Mouse (Mus musculus) liver, embryonic 15.5 days (tissue): ENCODE measurements around the gene Dxo. TPM values are rescaled to one million over a fixed set of nuclear protein-coding genes. Genes with fewer than 3 reads are reported as not detected.

Source experiments
- ATAC-seq: fragments of 200-750 bp; cut with Nextera tagmentation; 2 replicates; pipeline ENCODE4 v1.8.0; 2017; ENCODE audit warnings: moderate number of reproducible peaks, mild to moderate bottlenecking, moderate library complexity; ENCODE audit not compliant: insufficient read depth
- H3K27ac ChIP-seq: fragments of 300-500 bp; sonication (generic); replicated peaks from 2 replicates; pipeline ENCODE4 v1.5.1; 2015; ENCODE audit warnings: mild to moderate bottlenecking, inconsistent platforms
- H3K27me3 ChIP-seq: fragments of 300-500 bp; sonication (generic); 2 replicates; pipeline ENCODE4 v1.6.1; 2015; ENCODE audit warnings: mild to moderate bottlenecking, inconsistent platforms
- H3K36me3 ChIP-seq: fragments of 300-500 bp; sonication (generic); replicated peaks from 2 replicates; pipeline ENCODE4 v1.6.1; 2015; ENCODE audit warnings: moderate library complexity, mild to moderate bottlenecking, inconsistent platforms
- H3K4me1 ChIP-seq: fragments of 300-500 bp; sonication (generic); replicated peaks from 2 replicates; pipeline ENCODE4 v1.6.1; 2015; ENCODE audit warnings: inconsistent platforms
- H3K4me2 ChIP-seq: fragments of 300-500 bp; sonication (generic); 2 replicates; pipeline ENCODE4 v1.6.1; 2015; ENCODE audit warnings: moderate library complexity, mild to moderate bottlenecking, inconsistent platforms
- H3K4me3 ChIP-seq: fragments of 300-500 bp; sonication (generic); replicated peaks from 2 replicates; pipeline ENCODE4 v1.5.1; 2015; ENCODE audit warnings: mild to moderate bottlenecking, inconsistent platforms
- H3K9ac ChIP-seq: fragments of 300-500 bp; sonication (generic); 2 replicates; pipeline ENCODE4 v1.6.1; 2015; ENCODE audit warnings: moderate library complexity, mild to moderate bottlenecking, inconsistent platforms
- H3K9me3 ChIP-seq: fragments of 300-500 bp; sonication (generic); replicated peaks from 2 replicates; pipeline ENCODE4 v1.6.1; 2016; ENCODE audit warnings: inconsistent platforms
- WGBS: fragments of 180-500 bp; shearing (Covaris S2); methylation state at CpG from one replicate; pipeline ENCODE4 v1.1.7; 2015; ENCODE audit warnings: mixed read lengths; ENCODE audit not compliant: insufficient replicate concordance; 5-methylcytosine and 5-hydroxymethylcytosine counted together
- polyA plus RNA-seq: library from polyadenylated mRNA; unstranded; fragments of >200 nt; fragmentation: Nextera tagmentation; extraction: Ambion mirVana; gene quantifications from 2 replicates; pipeline ENCODE4 v1.2.1, GENCODE M21; 2015

Dxo gene
- polyA plus RNA-seq, 1 experiment from 2014 or later: 29.8 TPM

- peaks cover 60% of the 10 kb centered on the region for H3K4me1 ChIP-seq
- no peak overlapping the region for H3K9ac ChIP-seq
- H3K4me3 ChIP-seq: no peak overlapping the region
- H3K9me3 ChIP-seq: no peaks in the 10 kb centered on the region
- ATAC-seq: no peak
- peaks cover 59% of the 10 kb centered on the region for H3K36me3 ChIP-seq
- H3K27ac ChIP-seq: no peak overlapping the region
- no peaks in the 10 kb centered on the region for H3K27me3 ChIP-seq
- H3K4me2 ChIP-seq: no peak overlapping the region
- WGBS: 35% methylated on average over 3 of the region's 3 CpGs
Observed at GRCm38 (mm10) chr17:34855825-34856224, 19.0 kb downstream of the Dxo start.

DNA sequence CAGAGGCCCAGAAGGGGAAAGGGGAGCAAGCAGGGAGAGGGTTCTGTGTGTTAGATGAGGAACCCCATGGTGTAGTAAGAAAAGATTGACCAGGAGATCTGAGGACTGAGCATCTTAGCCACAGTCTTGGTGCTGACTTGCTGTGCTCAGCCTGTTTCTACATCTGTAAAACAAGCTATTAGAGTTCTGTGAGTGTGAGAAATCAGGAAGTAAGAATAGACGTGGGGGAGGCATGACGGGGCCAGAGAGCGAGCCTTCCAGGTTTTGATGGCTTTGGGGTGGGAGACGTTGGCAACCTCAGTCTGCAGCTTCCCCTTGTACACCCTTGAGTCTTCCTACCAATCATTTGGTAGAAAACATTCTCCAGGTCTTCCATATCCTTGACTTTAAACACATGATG is 21.9 kb downstream of the Dxo start:
- Histone ChIP-seq H3K27ac (no peak overlapping the region), H3K9me3 (no peaks in the 10 kb centered on the region), H3K4me3 (no peak overlapping the region), H3K27me3 (no peaks in the 10 kb centered on the region), H3K4me1 (peaks cover 39% of the 10 kb centered on the region), H3K4me2 (no peak overlapping the region), H3K9ac (no peak overlapping the region), H3K36me3 (peaks cover 43% of the 10 kb centered on the region)
- ATAC-seq: no peak
- 25% methylated on average over 4 of the region's 4 CpGs for WGBS

DNA sequence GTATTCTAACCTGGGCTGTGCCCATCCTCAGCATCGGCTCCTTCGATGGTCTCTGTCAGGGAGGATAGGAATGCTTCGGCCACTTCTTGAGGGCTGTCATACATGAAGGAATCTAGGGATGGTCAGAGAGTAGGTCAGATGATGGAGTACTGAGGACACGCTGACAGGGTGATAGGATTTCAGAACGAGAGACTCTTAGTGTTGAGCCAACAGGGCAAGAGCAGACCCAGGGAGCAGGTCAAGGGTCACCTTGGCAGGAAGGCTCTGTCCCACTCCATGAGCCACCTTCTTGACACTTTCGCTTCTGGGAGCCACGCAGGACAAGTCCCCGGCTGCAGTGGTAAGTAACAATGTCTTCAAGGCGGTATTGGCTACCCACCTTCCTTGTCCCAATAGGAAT is 23.7 kb downstream of the Dxo start:
- Histone ChIP-seq H3K4me2 (peak overlapping the region; percentile 46), H3K4me1 (peaks cover 30% of the 10 kb centered on the region), H3K27ac (no peak overlapping the region), H3K9ac (no peak overlapping the region), H3K9me3 (no peaks in the 10 kb centered on the region), H3K4me3 (peak overlapping the region; percentile 44), H3K36me3 (peaks cover 26% of the 10 kb centered on the region), H3K27me3 (no peaks in the 10 kb centered on the region)
- no peak for ATAC-seq
- 65% methylated on average over 9 of the region's 9 CpGs for WGBS

DNA sequence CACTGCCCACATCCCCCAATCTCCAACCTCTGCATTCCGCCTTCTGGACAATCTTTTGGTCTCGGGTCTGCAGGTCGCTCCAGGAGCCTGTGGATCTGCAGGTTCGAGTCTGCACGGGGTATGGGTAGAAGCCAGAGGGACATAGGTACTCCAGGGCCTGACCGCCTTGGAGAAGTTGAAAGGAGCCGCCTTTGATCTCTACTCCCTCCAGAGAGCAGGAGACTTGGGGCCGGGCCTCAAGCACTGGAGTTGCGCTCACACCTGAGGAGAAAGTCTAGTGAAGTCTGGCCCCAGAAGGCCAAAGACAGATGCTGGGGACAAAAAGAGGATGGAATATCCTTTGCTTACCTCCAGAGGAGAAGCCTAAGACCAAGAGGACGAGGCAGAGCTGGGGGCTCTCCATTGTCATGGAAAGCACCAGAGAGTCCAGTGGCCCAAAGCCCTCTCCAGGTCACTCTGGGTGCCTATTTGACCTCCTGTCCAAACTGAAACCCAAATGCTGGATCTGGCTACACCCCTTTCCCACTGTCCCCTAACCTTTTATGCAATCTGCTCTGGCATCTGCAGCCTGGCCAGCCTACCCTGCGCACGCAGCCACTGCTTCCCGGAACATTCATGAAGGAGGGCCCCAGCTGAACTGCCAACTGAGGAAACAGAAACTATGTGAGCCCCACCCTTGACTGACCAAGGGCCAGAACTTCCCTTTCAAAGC is 25.0 kb downstream of the Dxo start:
- no peak overlapping the region for H3K9ac ChIP-seq
- 47% methylated on average over 13 of the region's 13 CpGs for WGBS

DNA sequence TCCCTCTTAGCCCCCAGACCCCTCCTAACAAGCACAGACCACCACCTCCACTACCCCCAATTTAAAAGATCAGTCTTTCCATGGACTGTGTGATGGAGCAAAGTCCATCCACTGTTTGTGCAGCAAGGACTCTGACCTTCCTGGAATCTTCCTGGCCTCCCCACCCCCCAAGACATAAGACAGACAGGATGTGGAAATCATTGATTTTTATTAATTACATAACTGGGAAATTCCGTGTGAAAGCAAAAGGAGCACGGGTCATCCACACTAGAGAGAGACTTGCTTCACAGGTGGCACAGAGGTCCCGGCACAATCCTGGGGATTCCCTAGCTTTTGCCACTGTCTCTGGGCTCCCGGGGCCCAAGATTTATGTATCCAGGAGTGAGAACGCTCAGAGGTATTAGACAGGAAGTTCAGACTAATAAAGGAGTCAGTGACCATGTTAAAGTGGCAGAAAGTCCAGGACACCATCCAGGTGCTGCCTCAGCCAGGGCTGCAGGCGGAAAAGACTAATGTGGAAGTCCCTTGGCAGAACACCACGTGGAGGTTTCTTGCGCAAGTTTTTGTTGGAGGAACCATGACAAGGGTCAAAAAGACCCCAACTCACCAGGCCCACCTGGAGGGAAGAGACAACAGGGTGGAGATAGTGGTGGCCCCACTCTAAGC is 25.7 kb downstream of the Dxo start, which contains the start of gene Cfb:
Cfb (minus strand) TSS at position 103 of the 666 bp plus-strand sequence.
- H3K27me3 ChIP-seq: no peaks in the 10 kb centered on the region
- H3K9me3 ChIP-seq: no peaks in the 10 kb centered on the region
- ATAC-seq: peak; percentile 71
- peak within 1 kb of the TSS; percentile 44 for H3K4me3 ChIP-seq
- 41% methylated on average over 8 of the region's 8 CpGs for WGBS
- peaks cover 26% of the 10 kb centered on the region for H3K4me1 ChIP-seq
- H3K36me3 ChIP-seq: peaks cover 6% of the 10 kb centered on the region
- H3K9ac ChIP-seq: no peak within 1 kb of the TSS
- H3K4me2 ChIP-seq: peak within 1 kb of the TSS; percentile 46
- peak within 1 kb of the TSS; percentile 71 for H3K27ac ChIP-seq

More for the DNA sequence above, 25.0 kb downstream of the Dxo start:
- no peaks in the 10 kb centered on the region for H3K27me3 ChIP-seq
- no peaks in the 10 kb centered on the region for H3K9me3 ChIP-seq
- peak overlapping the region; percentile 71 for H3K27ac ChIP-seq
- H3K4me2 ChIP-seq: peak overlapping the region; percentile 46
- H3K4me1 ChIP-seq: peaks cover 30% of the 10 kb centered on the region
- peak overlapping the region; percentile 44 for H3K4me3 ChIP-seq
- ATAC-seq: peak; percentile 79
- H3K36me3 ChIP-seq: peaks cover 13% of the 10 kb centered on the region

DNA sequence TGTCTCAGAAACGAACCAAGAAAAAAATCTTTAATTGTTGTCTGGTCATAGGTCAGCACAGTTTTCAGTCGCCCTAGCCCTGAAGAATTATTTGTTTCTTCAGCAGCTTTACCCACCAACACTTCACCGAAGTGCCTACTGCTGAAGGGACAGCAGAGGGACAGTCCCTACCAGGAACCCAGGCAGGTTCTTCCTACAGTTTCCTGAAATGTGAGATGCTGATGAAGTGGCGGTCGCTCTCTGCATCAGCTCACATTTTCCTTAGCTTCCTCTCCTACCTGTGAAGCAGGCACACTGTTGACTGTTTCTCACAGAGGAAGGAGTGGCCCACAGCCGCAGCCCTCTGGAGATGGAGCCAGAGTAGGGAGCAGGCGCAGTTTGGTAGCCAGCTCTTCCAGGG is 29.2 kb downstream of the Dxo start:
- Histone ChIP-seq H3K4me3 (no peak overlapping the region), H3K9ac (no peak overlapping the region), H3K27ac (no peak overlapping the region), H3K9me3 (no peaks in the 10 kb centered on the region), H3K4me1 (0 out of 2 replicates have a peak, but pooled peaks cover 5% of the 10 kb centered on the region), H3K36me3 (no peaks in the 10 kb centered on the region), H3K4me2 (no peak overlapping the region), H3K27me3 (no peaks in the 10 kb centered on the region)
- no peak for ATAC-seq
- 48% methylated on average over 7 of the region's 7 CpGs for WGBS

GRCm38 (mm10) chr17:34874321-34874720 is 37.5 kb downstream of the Dxo start:
- no peak overlapping the region for H3K4me3 ChIP-seq
- no peak overlapping the region for H3K4me2 ChIP-seq
- no peaks in the 10 kb centered on the region for H3K9me3 ChIP-seq
- no peak for ATAC-seq
- no peaks in the 10 kb centered on the region for H3K27me3 ChIP-seq
- H3K9ac ChIP-seq: no peak overlapping the region
- H3K27ac ChIP-seq: no peak overlapping the region
- 79% methylated on average over 6 of the region's 6 CpGs for WGBS
- H3K36me3 ChIP-seq: no peaks in the 10 kb centered on the region; the same call in 1 of the 2 replicates
- H3K4me1 ChIP-seq: no peaks in the 10 kb centered on the region

DNA sequence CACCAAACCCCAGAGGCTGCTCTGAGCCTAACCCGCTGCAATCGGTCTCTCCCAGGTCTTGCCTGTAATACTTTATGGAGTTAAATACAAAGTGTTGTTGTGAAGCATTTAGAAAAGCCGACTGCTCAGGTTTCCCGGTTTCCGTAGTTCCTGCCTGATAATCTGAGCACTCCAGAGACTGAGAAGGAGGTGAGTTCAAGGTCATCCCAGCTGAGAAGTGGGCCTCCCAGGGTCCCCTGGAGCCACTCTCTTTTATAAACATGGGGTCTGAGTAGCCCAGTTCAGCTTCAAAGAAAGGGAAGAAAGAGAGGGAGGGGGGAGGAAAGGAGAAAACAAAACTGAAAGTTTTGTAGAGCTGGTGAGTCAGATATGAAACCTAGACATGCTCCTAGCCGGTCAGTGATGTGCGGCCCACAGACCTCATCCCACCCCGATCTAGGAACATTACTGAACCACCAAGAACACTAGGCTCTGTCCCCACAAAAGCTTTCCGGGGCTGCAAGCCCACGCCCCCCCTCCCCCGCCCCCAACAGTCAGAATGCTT is 42.6 kb downstream of the Dxo start, which contains the start of gene Zbtb12:
Zbtb12 (plus strand) TSS at position 148 of the 544 bp plus-strand sequence.
- Histone ChIP-seq H3K36me3 (no peaks in the 10 kb centered on the region), H3K9ac (no peak within 1 kb of the TSS)
- WGBS: 51% methylated on average over 11 of the region's 11 CpGs

GRCm38 (mm10) chr17:34881166-34881565 is 44.3 kb downstream of the Dxo start:
- ATAC-seq: no peak
- Histone ChIP-seq H3K27me3 (no peaks in the 10 kb centered on the region), H3K9me3 (no peaks in the 10 kb centered on the region), H3K4me1 (peaks cover 33% of the 10 kb centered on the region), H3K4me2 (peak overlapping the region; percentile 57), H3K4me3 (peak overlapping the region; percentile 42), H3K36me3 (no peaks in the 10 kb centered on the region), H3K27ac (peak overlapping the region; percentile 39), H3K9ac (no peak overlapping the region; the same call in 1 of the 2 replicates)

More for the DNA sequence above, 42.6 kb downstream of the Dxo start, which contains the start of gene Zbtb12:
- Histone ChIP-seq H3K4me2 (no peak within 1 kb of the TSS), H3K27me3 (no peaks in the 10 kb centered on the region), H3K4me3 (no peak within 1 kb of the TSS), H3K27ac (no peak within 1 kb of the TSS), H3K4me1 (peaks cover 20% of the 10 kb centered on the region), H3K9me3 (no peaks in the 10 kb centered on the region)
- ATAC-seq: no peak

DNA sequence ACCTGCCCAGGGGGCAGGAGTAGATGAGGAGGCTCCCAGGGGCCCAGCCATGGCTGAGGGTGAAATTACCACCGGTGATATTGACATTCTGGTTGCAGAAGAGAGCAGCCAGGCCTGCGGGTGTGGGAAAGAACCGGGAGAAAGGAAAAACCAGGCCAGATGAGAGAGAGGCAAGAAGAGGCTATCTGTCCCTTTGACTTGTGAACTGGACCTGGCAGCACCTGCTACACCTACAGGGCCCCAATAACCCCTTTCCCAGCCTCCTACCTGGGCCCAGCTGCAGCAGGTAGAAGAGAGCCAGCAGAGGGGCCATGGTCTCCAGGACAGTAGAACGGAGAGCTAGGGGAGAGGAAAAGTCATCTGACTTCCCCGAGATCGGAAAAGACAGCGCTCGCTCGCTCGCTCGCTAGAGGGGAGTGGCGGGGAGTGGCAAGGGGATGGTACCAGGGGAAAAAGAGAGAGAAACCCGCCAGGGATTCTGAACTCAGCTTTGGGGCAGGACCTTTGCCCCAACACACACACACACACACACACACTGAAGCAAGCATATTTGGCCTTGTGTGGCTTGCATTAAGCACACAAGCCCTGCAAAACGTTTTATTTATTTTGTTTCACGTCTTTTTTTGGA is 45.0 kb downstream of the Dxo start, which contains the start of gene Gm20547:
Gm20547 (minus strand) TSS at position 360 of the 628 bp plus-strand sequence.
- no peaks in the 10 kb centered on the region for H3K36me3 ChIP-seq
- H3K9me3 ChIP-seq: no peaks in the 10 kb centered on the region
- H3K4me3 ChIP-seq: peak within 1 kb of the TSS; percentile 42
- no peaks in the 10 kb centered on the region for H3K27me3 ChIP-seq
- peak within 1 kb of the TSS; percentile 57 for H3K4me2 ChIP-seq
- peak within 1 kb of the TSS; percentile 39 for H3K27ac ChIP-seq
- WGBS: 11% methylated on average over 15 of the region's 15 CpGs
- ATAC-seq: peak; percentile 43; the same call in 1 of the 2 replicates
- H3K4me1 ChIP-seq: peaks cover 33% of the 10 kb centered on the region
- H3K9ac ChIP-seq: no peak within 1 kb of the TSS; the same call in 1 of the 2 replicates

DNA sequence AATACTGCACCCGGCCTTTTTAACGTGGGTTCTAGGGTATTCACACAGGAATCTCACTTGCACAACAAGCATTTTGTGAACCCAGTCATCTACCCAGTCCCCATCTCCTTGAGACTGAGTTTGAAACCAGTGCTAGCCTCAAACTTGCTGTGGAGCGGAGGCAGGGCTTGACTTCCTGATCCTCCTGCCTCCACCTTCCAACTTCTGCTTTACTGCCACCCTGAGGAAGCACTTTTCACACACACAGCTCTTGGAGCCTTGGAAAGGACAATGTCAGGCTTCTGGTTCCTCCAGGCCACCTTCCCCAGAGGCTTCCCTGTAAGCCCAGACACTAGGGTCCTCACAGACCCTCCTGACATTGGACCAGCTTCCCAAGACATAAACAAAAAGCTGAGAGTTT is 46.5 kb downstream of the Dxo start:
- H3K36me3 ChIP-seq: no peaks in the 10 kb centered on the region
- no peak overlapping the region for H3K9ac ChIP-seq
- H3K4me2 ChIP-seq: no peak overlapping the region
- H3K27me3 ChIP-seq: no peaks in the 10 kb centered on the region
- no peak overlapping the region for H3K27ac ChIP-seq
- ATAC-seq: no peak
- peaks cover 33% of the 10 kb centered on the region for H3K4me1 ChIP-seq
- 39% methylated on average over 3 of the region's 3 CpGs for WGBS
- H3K9me3 ChIP-seq: no peaks in the 10 kb centered on the region
- H3K4me3 ChIP-seq: no peak overlapping the region
